Mouse (Mus musculus): ENCODE data around the gene Alg3.

Gene Alg3

DNA sequence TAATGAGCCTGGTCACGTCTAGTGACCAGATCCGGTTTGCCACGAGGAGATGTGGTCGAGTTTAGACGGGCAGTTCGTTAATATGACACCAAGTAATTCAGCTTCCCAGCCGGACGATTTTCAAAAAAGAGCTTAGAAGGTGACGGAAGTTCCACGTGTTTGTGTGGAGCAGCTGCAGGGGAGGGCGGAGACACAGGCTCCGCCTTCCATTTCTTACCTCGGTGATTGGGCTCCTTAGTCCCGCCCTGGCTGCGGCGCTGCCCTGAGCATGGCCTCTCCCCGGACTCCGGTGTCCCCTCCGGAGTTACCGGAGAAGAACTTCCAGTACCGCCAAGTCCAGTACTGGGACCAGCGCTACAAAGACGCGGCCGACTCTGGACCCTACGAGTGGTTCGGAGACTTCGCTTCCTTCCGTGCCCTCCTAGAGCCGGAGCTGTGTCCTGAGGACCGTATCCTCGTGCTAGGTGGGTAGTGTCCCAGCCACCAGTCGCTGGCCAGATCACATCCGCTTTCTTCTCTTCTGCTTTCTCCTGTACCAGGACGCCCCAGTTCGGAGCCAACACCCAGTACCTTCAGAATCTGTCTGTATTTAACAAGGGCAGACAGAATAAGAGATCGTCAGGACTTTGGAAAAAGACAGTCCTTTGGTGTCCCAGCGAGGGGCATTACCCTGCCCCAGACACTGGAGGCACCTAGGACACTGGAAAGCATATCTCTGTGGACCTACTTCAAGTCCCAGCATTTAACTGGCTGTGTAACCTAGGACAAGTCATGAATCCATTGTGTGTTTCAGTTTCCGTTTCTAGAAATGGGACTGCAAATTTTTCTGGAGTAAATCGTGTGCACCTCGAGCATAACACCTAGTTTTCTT, at the start of gene Alg3, which contains the start of the genes Eef1akmt4 and Gm49333:
Gene Alg3 (minus strand): TSS at position 379 of the 871 bp plus-strand sequence.
Gene Eef1akmt4 (plus strand): TSS at position 237 of the 871 bp plus-strand sequence.
Gene Gm49333 (plus strand): TSS at position 254 of the 871 bp plus-strand sequence.
- DNase-seq (ENCODE audit: low read depth, low spot score): peak; percentile 92

DNA sequence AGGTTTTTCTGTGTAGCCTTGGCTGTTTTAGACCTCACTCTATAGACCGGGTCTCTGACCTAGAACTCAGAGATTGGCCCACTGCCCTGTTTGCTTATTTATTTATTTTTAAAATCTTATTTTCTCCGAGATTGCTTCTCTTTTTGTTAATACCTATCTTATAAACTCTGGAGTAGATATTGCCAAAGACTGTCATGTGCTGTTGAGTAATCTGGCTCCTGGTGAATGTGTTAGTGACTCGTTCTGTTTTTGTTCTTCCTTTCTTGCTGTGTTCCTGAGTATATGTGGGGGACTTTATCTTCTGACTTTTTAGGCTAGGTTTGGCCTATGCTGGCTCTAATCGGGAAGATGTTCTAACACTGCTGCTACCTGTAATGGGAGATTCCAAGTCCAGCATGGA, 46.1 kb upstream of the Alg3 start:
- DNase-seq (ENCODE audit: low read depth, low spot score): no peak

GRCm38 (mm10) chr16:20653315-20653714, 41.8 kb upstream of the Alg3 start:
- no peak for DNase-seq (ENCODE audit: low read depth, low spot score)

DNA sequence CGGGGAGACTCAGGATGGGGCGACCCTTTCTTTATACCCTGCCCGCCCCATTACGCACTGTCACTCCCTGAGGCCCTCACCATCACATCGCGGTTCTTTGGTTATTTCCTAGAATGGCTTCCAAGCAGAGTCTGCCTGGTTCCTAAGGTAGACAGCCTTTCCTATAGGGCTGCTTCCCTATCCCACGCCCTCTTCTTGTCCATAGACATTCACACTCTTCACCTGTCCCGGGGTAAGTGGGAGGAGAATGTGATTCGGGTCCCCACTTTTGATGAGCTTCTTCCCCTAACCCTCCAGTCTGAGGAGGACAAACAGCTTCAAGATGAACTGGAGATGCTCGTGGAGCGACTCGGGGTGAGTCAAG, 40.4 kb upstream of the Alg3 start:
- DNase-seq (ENCODE audit: low read depth, low spot score): no peak

- peak; percentile 95 for DNase-seq (ENCODE audit: low read depth, low spot score)
Observed at GRCm38 (mm10) chr16:20651076-20651946, 39.8 kb upstream of the Alg3 start, which contains the start of gene Psmd2. Gene Psmd2 (plus strand): TSS chr16:20651652.

DNA sequence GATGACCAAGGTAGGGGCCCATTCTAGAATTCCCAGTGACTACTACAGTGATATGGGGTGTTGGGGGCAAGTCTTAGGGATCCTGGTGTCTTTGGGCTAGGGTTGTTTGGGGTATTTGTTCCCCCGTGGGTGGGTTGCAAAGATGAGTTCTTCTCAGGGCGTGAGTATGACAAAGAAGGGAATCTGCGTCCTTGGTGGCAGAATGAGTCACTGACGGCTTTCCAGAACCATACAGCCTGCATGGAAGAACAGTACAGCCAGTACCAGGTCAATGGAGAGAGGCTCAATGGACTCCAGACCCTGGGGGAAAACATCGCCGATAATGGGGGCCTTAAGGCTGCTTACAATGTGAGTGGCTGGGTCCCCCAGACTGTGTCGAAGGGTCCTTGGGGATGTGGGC, 32.4 kb upstream of the Alg3 start:
- no peak for DNase-seq (ENCODE audit: low read depth, low spot score)

- peak; percentile 69 for DNase-seq (ENCODE audit: low read depth, low spot score)
Observed at GRCm38 (mm10) chr16:20642161-20642560, 30.6 kb upstream of the Alg3 start.

DNA sequence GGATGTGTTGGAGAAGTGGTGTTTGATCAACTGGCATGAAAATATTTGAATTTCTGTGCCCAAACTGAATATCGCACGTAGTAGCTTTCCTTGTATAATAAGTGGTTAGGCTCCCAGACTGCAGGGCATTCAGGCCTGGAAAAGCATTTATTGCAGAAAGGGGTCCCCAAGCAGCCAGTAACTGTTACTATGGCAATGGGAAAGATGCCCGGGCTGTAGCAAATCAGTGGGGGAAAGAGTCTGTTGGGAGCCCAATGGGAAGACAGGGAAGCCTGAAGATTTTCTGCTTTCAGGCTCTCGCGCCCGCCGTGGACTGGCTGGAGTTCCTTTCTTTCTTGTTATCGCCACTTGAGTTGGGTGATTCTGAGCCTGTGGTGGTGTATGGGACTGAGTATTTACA, 26.8 kb upstream of the Alg3 start:
- DNase-seq (ENCODE audit: low read depth, low spot score): no peak

DNA sequence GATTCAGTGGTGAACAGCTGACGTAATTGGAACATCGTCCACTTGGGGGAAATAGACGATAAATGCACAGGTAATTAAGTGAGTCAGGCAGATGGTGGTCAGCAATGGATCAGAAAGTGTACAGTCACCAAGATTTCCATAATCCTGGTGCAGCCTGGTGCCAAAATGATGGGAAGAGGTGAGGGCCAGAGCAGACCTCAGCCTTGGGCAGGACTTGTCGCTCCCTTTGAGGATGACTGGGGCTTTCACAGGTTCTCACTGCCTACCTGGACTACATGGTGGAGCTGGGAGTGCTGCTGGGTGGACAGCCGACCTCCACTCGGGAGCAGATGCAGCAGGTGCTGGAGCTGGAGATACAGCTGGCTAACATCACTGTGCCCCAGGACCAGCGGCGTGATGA, 25.9 kb upstream of the Alg3 start:
- DNase-seq (ENCODE audit: low read depth, low spot score): no peak

DNA sequence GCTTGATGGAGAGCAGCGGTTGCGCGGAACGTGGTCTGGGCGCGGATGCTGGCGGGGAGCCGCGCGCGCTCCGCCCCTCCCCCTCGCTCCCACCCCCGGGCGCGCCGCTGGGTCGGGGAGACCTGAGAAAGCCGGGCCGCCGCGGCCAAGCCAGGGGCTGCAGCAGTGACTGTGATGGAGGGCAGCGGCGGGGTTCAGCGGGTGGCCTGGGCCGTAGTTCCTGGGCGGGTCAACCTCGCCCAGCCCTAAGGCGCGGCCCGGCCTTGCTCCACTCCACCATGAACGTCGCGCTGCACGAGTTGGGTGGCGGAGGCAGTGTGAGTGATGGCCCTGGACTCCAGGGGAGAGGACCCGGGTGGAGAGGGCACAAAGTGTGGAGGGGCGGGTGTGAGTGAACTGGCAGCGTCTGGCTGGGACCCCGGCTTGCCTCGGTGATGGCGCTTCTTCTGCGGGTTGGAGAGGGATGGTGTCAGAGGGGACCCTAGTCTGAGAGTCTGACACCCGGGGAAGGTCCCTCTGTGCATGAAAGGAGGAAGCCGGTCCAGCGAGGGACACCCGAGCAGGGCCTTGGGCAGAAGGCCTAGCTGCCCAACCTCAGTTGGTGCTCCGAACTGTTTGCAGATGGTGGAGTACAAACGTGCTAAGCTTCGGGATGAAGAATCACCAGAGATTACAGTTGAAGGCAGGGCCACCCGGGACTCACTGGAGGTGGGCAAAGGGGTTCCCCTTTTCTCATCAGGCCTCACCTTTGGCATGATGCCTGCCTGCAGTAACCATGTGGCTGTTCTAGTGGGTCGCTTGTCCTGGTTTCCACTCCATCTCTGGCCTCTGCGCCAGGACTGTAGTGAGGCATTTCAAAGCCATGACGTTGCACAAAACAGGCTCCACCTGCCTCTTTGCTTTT, 18.4 kb upstream of the Alg3 start, which contains the start of gene Ece2:
Gene Ece2 (plus strand): TSS at position 98 of the 904 bp plus-strand sequence.
- no peak for DNase-seq (ENCODE audit: low read depth, low spot score)

DNA sequence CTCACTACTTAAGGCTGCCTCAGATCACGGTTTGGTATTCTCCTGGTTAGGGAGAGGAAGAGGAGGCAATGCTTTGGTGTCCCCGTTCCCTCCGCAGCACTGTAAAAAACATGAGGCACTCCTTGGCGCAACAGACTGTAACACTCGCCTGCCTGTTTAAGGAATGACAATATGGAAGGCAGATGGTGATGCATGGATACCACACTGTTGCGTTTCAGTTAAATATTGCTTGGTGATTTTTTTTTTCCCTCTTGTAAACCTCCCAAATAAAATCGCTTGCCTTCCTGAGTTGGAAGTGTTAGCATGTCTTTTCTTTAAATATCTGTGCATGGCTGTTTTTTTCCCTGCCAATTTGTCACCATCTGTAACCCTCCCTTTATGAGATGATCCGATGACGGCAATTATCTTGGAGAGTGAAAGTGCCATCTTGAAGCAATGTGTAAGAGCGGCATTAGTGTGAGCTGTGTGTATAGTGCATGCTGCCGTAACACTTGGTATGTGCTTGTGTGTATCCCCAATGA, 17.4 kb upstream of the Alg3 start:
- DNase-seq (ENCODE audit: low read depth, low spot score): no peak

DNA sequence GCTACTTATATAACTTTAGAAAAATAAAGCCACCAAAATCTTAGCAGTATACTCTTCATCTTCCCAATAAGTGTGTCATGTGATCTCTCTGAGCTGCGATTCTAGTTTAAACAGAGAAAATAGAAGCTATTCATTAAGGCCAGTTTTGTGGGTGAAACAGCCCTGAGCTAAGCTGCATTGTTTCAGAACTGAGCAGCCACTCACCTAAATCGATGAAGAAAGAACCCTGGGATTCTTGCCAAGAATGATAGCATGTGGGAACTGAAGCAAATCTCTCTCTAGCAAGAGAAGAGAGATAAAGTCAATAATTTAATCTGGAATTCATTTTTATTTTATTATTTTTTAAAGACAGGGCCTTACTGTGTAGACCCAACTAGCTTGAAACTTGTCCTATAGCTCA, 11.7 kb upstream of the Alg3 start:
- no peak for DNase-seq (ENCODE audit: low read depth, low spot score)

DNA sequence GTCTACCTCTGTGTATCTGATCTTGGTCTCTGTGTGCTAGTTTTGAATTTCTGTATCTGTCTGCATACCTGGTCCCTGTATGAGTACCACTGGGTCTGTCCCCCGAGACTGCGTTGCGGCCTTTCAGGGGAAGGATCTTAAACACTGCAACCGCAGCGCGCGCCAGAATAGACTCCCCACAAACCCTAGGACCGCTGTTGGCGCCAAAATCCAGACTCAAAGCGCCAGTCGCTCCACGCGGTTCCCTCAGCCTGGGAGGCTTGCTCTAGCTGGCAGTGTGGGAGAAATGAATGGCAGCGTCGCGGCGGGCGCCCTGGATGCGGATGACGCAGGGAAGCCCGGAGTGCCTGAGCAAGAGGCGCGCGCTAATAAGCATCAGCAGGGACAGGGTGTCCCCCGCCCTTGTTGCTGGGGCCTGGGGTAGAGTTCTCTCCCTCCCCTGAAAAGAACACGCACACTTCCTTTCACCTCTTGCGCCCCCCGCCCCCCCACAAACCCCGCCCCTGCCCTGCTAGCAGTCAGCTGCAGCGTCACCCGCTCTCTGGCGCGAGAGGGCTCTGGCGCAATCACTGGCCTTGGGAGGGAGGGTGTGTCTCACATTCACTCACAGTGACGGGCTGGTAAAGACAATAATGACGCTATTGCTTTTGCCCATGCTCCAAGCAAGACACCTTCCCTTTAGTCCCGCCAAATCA, 10.6 kb upstream of the Alg3 start:
- peak; percentile 53 for DNase-seq (ENCODE audit: low read depth, low spot score)

DNA sequence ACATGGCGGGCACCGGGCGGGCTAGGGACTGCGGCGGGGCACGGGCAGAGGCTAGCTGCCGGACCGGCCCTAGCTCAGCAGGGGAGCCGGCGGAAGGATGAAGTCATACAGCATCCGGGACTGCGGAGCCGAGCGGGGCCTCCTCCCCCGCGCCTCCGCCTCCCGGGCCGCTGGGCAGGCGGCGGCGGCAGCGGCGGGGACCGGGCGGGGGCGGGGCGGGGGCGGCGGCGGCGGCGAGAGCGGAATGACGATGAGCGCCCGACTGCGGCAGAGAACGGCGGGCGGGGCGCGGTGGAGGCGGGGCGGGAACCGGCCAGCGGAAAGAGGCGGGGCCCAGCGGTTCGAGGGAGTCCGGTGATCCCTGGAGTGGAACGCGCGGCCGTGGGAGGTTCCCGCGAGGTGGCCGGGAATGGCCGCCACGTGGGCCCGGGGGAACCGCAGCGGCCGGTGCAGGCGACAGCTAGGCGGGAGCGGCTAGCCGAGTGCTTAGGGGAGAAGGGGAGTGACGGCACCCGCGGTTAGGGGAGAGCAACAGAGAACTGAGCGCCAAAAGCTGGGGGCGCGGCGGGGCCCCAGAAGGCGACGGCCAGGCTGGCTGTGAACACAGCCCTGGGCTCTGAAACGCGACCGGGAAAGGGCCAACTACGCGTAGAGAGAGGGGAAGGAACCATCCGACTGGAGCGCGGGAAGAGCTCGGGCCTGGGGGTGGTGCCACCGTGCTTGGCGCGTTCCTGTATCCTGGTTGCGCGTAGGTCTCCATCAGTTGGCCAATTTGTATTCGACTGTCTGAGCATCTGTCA, 9.9 kb upstream of the Alg3 start, which contains the start of gene Camk2n2:
Gene Camk2n2 (minus strand): TSS at position 97 of the 800 bp plus-strand sequence.
- DNase-seq (ENCODE audit: low read depth, low spot score): peak; percentile 44

- no peak for DNase-seq (ENCODE audit: low read depth, low spot score)
Observed at GRCm38 (mm10) chr16:20620751-20621190, 9.2 kb upstream of the Alg3 start.

- no peak for DNase-seq (ENCODE audit: low read depth, low spot score)
Observed at GRCm38 (mm10) chr16:20620399-20620735, 8.8 kb upstream of the Alg3 start.

DNA sequence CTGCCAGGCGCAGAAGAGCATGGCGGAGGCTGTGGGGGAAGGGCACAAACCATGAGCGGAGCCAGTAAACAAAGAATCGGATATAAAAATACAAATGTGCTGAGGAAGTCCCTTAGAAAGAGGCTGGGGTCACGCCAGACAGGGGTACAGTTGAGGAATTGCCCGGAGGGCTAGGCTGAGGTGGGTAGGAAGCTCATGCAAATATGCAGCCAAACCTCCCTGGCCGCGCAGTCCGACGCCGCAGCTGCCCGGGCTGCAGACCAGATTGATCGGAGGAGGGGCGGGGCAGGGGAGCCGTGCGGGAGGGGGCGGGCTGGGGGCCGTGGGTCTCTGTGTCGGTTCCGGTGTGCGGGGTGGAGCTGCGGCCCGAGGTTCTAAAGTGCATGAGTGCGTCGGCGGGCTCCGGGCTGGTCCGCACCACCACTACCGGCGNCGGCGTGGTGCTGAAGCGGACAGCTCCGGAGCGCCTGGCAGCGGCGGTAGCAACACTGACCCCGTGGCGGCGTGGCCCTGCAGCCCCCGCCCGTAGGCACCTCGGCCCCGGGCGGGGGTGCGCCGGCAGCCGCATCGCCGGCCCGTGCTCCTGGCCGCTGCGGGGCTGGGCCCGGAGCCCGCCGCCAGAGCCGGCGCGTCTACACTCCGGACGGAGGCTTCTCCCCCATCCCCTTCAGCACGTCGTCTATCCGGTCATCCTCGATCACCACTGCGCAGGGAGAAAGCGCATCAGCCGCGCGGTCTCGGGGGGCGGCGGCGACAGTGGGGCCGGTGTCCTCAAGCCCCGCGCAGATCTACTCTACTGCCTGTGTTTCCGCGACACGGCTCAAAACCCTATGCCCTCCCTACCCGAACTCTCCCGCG, 8.2 kb upstream of the Alg3 start:
- peak; percentile 55 for DNase-seq (ENCODE audit: low read depth, low spot score)

All from CD4-positive, CD25-positive, alpha-beta regulatory T cell, adult 2 months (primary cell).